Mouse (Mus musculus): Measurements from ENCODE around the gene Smarca2.

- TF ChIP-seq CTCF (IDR thresholded peaks at IDR 0.05; ENCODE audit: low read depth), result no peak
- TF ChIP-seq EP300 (IDR thresholded peaks at IDR 0.05; ENCODE audit: low read depth), result no peak
Observed at GRCm38 (mm10) chr19:26794315-26794714, 189.5 kb downstream of the Smarca2 start.

Measured in liver, embryonic 14.5 days (tissue).